Mouse (Mus musculus): ENCODE data around the gene Cntrob. TPM values are rescaled to one million over a fixed set of nuclear protein-coding genes. Genes with fewer than 3 reads are reported as not detected.

The Cntrob gene
- polyA plus RNA-seq, 1 experiment from 2014 or later: 10.3 TPM

DNA sequence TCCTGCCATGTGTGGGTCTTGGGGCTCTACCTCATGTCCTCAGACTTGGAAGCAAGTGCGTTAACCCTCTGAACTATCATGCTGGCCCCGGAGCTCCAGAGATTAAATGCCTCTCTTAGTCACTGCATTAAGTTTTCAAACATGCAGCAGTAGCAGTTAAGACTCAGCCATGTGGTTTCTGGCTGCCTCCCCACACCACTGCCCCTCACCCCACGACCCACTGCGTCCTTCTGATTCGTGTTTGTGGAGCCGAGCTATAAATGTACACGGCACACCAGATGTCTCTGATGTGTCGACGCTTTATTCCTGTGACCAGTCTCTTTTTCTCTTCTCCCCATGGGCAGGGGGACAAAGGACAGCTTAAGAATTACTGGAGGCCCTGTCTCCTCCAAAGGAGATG, 70.4 kb downstream of the Cntrob start:
- 35% methylated on average over 9 of the region's 9 CpGs for WGBS
- Histone ChIP-seq H3K4me3 (ENCODE audit: low read depth, low read length) (no peak overlapping the region), H3K9me3 (ENCODE audit: control insufficient read depth, low read length) (no peaks in the 10 kb centered on the region), H3K27ac (ENCODE audit: low read depth, low read length) (no peak overlapping the region), H3K4me1 (ENCODE audit: control insufficient read depth, insufficient read depth, low read length) (no peaks in the 10 kb centered on the region), H3K4me2 (ENCODE audit: low read depth, low read length) (no peak overlapping the region), H3K9ac (replicated peaks; ENCODE audit: low read depth, low read length) (no peak overlapping the region), H3K27me3 (ENCODE audit: control insufficient read depth, insufficient read depth, low read length) (no peaks in the 10 kb centered on the region), H3K36me3 (ENCODE audit: control insufficient read depth, insufficient read depth, low read length) (no peaks in the 10 kb centered on the region)
- no peak for ATAC-seq (ENCODE audit: low read depth)

DNA sequence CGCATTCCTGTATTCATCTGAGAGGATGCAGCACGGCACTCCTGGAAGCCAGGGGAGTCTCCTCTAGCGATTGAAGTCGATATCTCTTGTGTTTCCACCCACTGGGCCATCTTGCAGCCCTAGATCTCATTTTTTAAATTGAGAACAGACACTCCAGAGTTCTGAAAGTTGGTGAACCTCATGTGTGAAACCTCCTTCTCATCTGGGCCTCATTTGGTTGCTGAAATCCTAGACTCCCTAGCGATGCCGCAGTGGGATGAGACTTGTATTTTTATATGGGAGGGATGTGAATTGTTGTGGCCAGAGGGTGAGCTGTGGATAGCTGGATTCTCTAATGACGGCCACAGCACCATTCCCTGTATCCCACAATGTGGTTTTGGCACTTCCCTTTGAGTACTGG, 71.6 kb downstream of the Cntrob start:
- Histone ChIP-seq H3K27ac (ENCODE audit: low read depth, low read length) (no peak overlapping the region), H3K9me3 (ENCODE audit: control insufficient read depth, low read length) (no peaks in the 10 kb centered on the region), H3K36me3 (ENCODE audit: control insufficient read depth, insufficient read depth, low read length) (no peaks in the 10 kb centered on the region), H3K27me3 (ENCODE audit: control insufficient read depth, insufficient read depth, low read length) (no peaks in the 10 kb centered on the region), H3K9ac (replicated peaks; ENCODE audit: low read depth, low read length) (no peak overlapping the region), H3K4me1 (ENCODE audit: control insufficient read depth, insufficient read depth, low read length) (no peaks in the 10 kb centered on the region), H3K4me2 (ENCODE audit: low read depth, low read length) (no peak overlapping the region), H3K4me3 (ENCODE audit: low read depth, low read length) (no peak overlapping the region)
- whole genome bisulfite sequencing: 85% methylated on average over 7 of the region's 7 CpGs
- ATAC-seq (ENCODE audit: low read depth): no peak

GRCm38 (mm10) chr11:69251135-69251842, 72.3 kb downstream of the Cntrob start:
- Histone ChIP-seq H3K4me2 (ENCODE audit: low read depth, low read length) (no peak overlapping the region), H3K9me3 (ENCODE audit: control insufficient read depth, low read length) (no peaks in the 10 kb centered on the region), H3K4me3 (ENCODE audit: low read depth, low read length) (no peak overlapping the region), H3K27me3 (ENCODE audit: control insufficient read depth, insufficient read depth, low read length) (no peaks in the 10 kb centered on the region), H3K9ac (replicated peaks; ENCODE audit: low read depth, low read length) (no peak overlapping the region), H3K27ac (ENCODE audit: low read depth, low read length) (no peak overlapping the region), H3K4me1 (ENCODE audit: control insufficient read depth, insufficient read depth, low read length) (no peaks in the 10 kb centered on the region), H3K36me3 (ENCODE audit: control insufficient read depth, insufficient read depth, low read length) (no peaks in the 10 kb centered on the region)
- 65% methylated on average over 14 of the region's 14 CpGs for WGBS
- no peak for ATAC-seq (ENCODE audit: low read depth)

- H3K4me1 ChIP-seq (ENCODE audit: control insufficient read depth, insufficient read depth, low read length): no peaks in the 10 kb centered on the region
- H3K4me2 ChIP-seq (ENCODE audit: low read depth, low read length): no peak overlapping the region
- no peak overlapping the region for H3K4me3 ChIP-seq (ENCODE audit: low read depth, low read length)
- H3K36me3 ChIP-seq (ENCODE audit: control insufficient read depth, insufficient read depth, low read length): no peaks in the 10 kb centered on the region
- no peak overlapping the region for H3K27ac ChIP-seq (ENCODE audit: low read depth, low read length)
- H3K27me3 ChIP-seq (ENCODE audit: control insufficient read depth, insufficient read depth, low read length): no peaks in the 10 kb centered on the region
- 84% methylated on average over 5 of the region's 5 CpGs for WGBS
- no peak for ATAC-seq (ENCODE audit: low read depth)
- H3K9ac ChIP-seq (replicated peaks; ENCODE audit: low read depth, low read length): no peak overlapping the region
- no peaks in the 10 kb centered on the region for H3K9me3 ChIP-seq (ENCODE audit: control insufficient read depth, low read length)
Measured at GRCm38 (mm10) chr11:69250106-69250505, 73.5 kb downstream of the Cntrob start.

Other genes starting within 250 kb of the Cntrob start
- gene Vamp2, start 235.3 kb downstream of the Cntrob start, polyA plus RNA-seq (2014; fragmentation: Nextera tagmentation; extraction: Ambion mirVana): 337 and 385 TPM in 2 replicates
- 6.5 and 9.4 TPM in 2 replicates for gene Per1, start 228.6 kb downstream of the Cntrob start, polyA plus RNA-seq (2014; fragmentation: Nextera tagmentation; extraction: Ambion mirVana)
- gene Hes7, start 203.4 kb downstream of the Cntrob start, polyA plus RNA-seq (2014; fragmentation: Nextera tagmentation; extraction: Ambion mirVana): 0.43 and 0.52 TPM in 2 replicates
- gene 9130213A22Rik, start 201.2 kb downstream of the Cntrob start, polyA plus RNA-seq (2014; fragmentation: Nextera tagmentation; extraction: Ambion mirVana): 0.33 and 0.48 TPM in 2 replicates
- gene Aloxe3, start 197.9 kb downstream of the Cntrob start, polyA plus RNA-seq (2014; fragmentation: Nextera tagmentation; extraction: Ambion mirVana): 2.2 and 5.0 TPM in 2 replicates
- gene Alox12b, start 166.8 kb downstream of the Cntrob start, polyA plus RNA-seq (2014; fragmentation: Nextera tagmentation; extraction: Ambion mirVana): 0.43 and 0.67 TPM in 2 replicates
- 0.24 and 0.43 TPM in 2 replicates for gene Alox8, start 125.9 kb downstream of the Cntrob start, polyA plus RNA-seq (2014; fragmentation: Nextera tagmentation; extraction: Ambion mirVana)
- gene Gucy2e, start 86.7 kb downstream of the Cntrob start, polyA plus RNA-seq (2014; fragmentation: Nextera tagmentation; extraction: Ambion mirVana): 0.35 and 0.62 TPM in 2 replicates
- 191 and 200 TPM in 2 replicates for gene Trappc1, start 205 bp upstream of the Cntrob start, polyA plus RNA-seq (2014; fragmentation: Nextera tagmentation; extraction: Ambion mirVana)
- 5.7 and 7.3 TPM in 2 replicates for gene Kcnab3, start 2.5 kb upstream of the Cntrob start, polyA plus RNA-seq (2014; fragmentation: Nextera tagmentation; extraction: Ambion mirVana)
- gene Rnf227, start 16.7 kb upstream of the Cntrob start, polyA plus RNA-seq (2014; fragmentation: Nextera tagmentation; extraction: Ambion mirVana): 213 and 260 TPM in 2 replicates
- gene Chd3, start 45.6 kb upstream of the Cntrob start, polyA plus RNA-seq (2014; fragmentation: Nextera tagmentation; extraction: Ambion mirVana): 86.0 and 89.6 TPM in 2 replicates
- gene Naa38, start 71.7 kb upstream of the Cntrob start, polyA plus RNA-seq (2014; fragmentation: Nextera tagmentation; extraction: Ambion mirVana): 112 and 132 TPM in 2 replicates
- gene Cyb5d1, start 71.9 kb upstream of the Cntrob start, polyA plus RNA-seq (2014; fragmentation: Nextera tagmentation; extraction: Ambion mirVana): 21.3 and 29.9 TPM in 2 replicates
- 2.3 and 5.3 TPM in 2 replicates for gene Tmem88, start 74.5 kb upstream of the Cntrob start, polyA plus RNA-seq (2014; fragmentation: Nextera tagmentation; extraction: Ambion mirVana)
- gene Kdm6b, start 89.9 kb upstream of the Cntrob start, polyA plus RNA-seq (2014; fragmentation: Nextera tagmentation; extraction: Ambion mirVana): 36.1 and 37.5 TPM in 2 replicates
- gene Dnah2, start 225.3 kb upstream of the Cntrob start, polyA plus RNA-seq (2014; fragmentation: Nextera tagmentation; extraction: Ambion mirVana): 5.7 and 6.9 TPM in 2 replicates
- 23.2 and 35.6 TPM in 2 replicates for gene Efnb3, start 236.4 kb upstream of the Cntrob start, polyA plus RNA-seq (2014; fragmentation: Nextera tagmentation; extraction: Ambion mirVana)

Data from neural tube, embryonic 14.5 days (tissue).